Mouse (Mus musculus) heart, embryonic 11.5 days (tissue): ENCODE data around the gene Fermt2. TPM values are rescaled to one million over a fixed set of nuclear protein-coding genes. Genes with fewer than 3 reads are reported as not detected.

Experiments
- ATAC-seq: fragments of 200-750 bp; cut with Nextera tagmentation; replicated peaks from 2 replicates; pipeline ENCODE4 v1.8.0; 2017; ENCODE audit warnings: moderate library complexity; ENCODE audit not compliant: insufficient number of reproducible peaks, low FRiP score, low TSS enrichment
- H3K27ac ChIP-seq: fragments of 300-500 bp; sonication (generic); 2 replicates; pipeline ENCODE4 v1.5.1; 2014; ENCODE audit warnings: mild to moderate bottlenecking, low read depth, low read length
- H3K27me3 ChIP-seq: fragments of 300-500 bp; sonication (generic); 2 replicates; pipeline ENCODE4 v1.6.1; 2014; ENCODE audit warnings: mild to moderate bottlenecking, low read length, mixed read lengths; ENCODE audit not compliant: control insufficient read depth, insufficient read depth
- H3K36me3 ChIP-seq: fragments of 300-500 bp; sonication (generic); 2 replicates; pipeline ENCODE4 v1.6.1; 2014; ENCODE audit warnings: mild to moderate bottlenecking, low read length, moderate library complexity, mixed read lengths; ENCODE audit not compliant: control insufficient read depth, insufficient read depth
- H3K4me1 ChIP-seq: fragments of 300-500 bp; sonication (generic); 2 replicates; pipeline ENCODE4 v1.6.1; 2014; ENCODE audit warnings: low read length; ENCODE audit not compliant: control insufficient read depth, insufficient read depth
- H3K4me2 ChIP-seq: fragments of 300-500 bp; sonication (generic); 2 replicates; pipeline ENCODE4 v1.6.1; 2014; ENCODE audit warnings: mild to moderate bottlenecking, moderate library complexity
- H3K4me3 ChIP-seq: fragments of 300-500 bp; sonication (generic); 2 replicates; pipeline ENCODE4 v1.5.1; 2014; ENCODE audit warnings: low read depth, low read length
- H3K9ac ChIP-seq: fragments of 300-500 bp; sonication (generic); 2 replicates; pipeline ENCODE4 v1.6.1; 2014; ENCODE audit warnings: mild to moderate bottlenecking, low read depth, low read length, moderate library complexity
- H3K9me3 ChIP-seq: fragments of 300-500 bp; sonication (generic); replicated peaks from 2 replicates; pipeline ENCODE4 v1.6.1; 2016; ENCODE audit warnings: low read length; ENCODE audit not compliant: control insufficient read depth
- WGBS: fragments of 180-500 bp; shearing (Covaris S2); extraction: QIAGEN DNeasy Blood & Tissue Kit; methylation state at CpG from one replicate; pipeline ENCODE4 v1.1.7; 2014; ENCODE audit not compliant: insufficient replicate concordance; 5-methylcytosine and 5-hydroxymethylcytosine counted together
- polyA plus RNA-seq: library from polyadenylated mRNA; unstranded; fragments of >200 nt; fragmentation: Nextera tagmentation; extraction: Ambion mirVana; gene quantifications from 2 replicates; pipeline ENCODE4 v1.2.1, GENCODE M21; 2014

The Fermt2 gene
- 168 and 188 TPM in 2 replicates for polyA plus RNA-seq

GRCm38 (mm10) chr14:45529411-45530363 lies at the start of gene Fermt2:
Fermt2 (minus strand) TSS chr14:45530118.
- H3K4me2 ChIP-seq, result peak within 1 kb of the TSS; percentile 83
- ATAC-seq, result peak; percentile 86
- peak within 1 kb of the TSS; percentile 93 for H3K9ac ChIP-seq
- no peaks in the 10 kb centered on the region for H3K36me3 ChIP-seq
- H3K4me3 ChIP-seq, result peak within 1 kb of the TSS; percentile 66
- under 1% methylated on average over 109 of the region's 126 CpGs for WGBS
- peak within 1 kb of the TSS; percentile 99 for H3K27ac ChIP-seq
- H3K27me3 ChIP-seq, result no peaks in the 10 kb centered on the region
- H3K4me1 ChIP-seq, result peaks cover 12% of the 10 kb centered on the region
- no peaks in the 10 kb centered on the region for H3K9me3 ChIP-seq

GRCm38 (mm10) chr14:45566066-45566937 lies 36.4 kb upstream of the Fermt2 start:
- Histone ChIP-seq H3K27me3 (no peaks in the 10 kb centered on the region), H3K4me3 (peak overlapping the region; percentile 37), H3K9me3 (no peaks in the 10 kb centered on the region), H3K9ac (peak overlapping the region; percentile 44), H3K27ac (peak overlapping the region; percentile 78), H3K4me1 (peaks cover 10% of the 10 kb centered on the region; the same call in 1 of the 2 replicates), H3K4me2 (peak overlapping the region; percentile 64), H3K36me3 (no peaks in the 10 kb centered on the region)
- 16% methylated on average over 30 of the region's 33 CpGs for WGBS
- ATAC-seq, result no peak

GRCm38 (mm10) chr14:45565216-45566065 lies 35.5 kb upstream of the Fermt2 start:
- Histone ChIP-seq H3K27ac (peak overlapping the region; percentile 78), H3K27me3 (no peaks in the 10 kb centered on the region), H3K4me1 (peaks cover 10% of the 10 kb centered on the region; the same call in 1 of the 2 replicates), H3K4me3 (peak overlapping the region; percentile 37), H3K4me2 (peak overlapping the region; percentile 64), H3K36me3 (no peaks in the 10 kb centered on the region), H3K9me3 (no peaks in the 10 kb centered on the region), H3K9ac (peak overlapping the region; percentile 44)
- WGBS, result 7% methylated on average over 20 of the region's 20 CpGs
- ATAC-seq, result no peak

DNA sequence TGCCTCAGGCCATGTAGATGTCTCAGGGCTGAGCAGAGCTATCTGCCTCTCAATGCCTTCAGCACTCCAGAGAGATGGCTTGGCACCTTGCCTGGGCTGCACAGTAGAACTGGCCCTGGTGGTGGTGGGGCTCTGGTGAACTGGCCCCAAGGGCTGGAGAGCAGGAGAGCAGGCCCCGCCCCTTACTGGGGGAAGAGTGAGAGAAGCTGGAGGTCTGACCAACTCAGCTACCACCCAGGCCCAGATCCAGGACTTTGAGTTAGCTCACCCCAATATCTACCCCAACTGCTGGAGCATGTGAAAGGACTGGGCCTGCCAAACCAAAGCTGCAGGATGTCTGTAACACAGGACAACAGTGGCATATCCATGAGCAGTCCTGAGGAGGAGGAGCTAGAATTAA lies 33.7 kb upstream of the Fermt2 start:
- H3K36me3 ChIP-seq, result no peaks in the 10 kb centered on the region
- peak; percentile 52; the same call in 1 of the 2 replicates for ATAC-seq
- no peak overlapping the region for H3K4me2 ChIP-seq
- H3K4me1 ChIP-seq, result peaks cover 10% of the 10 kb centered on the region; the same call in 1 of the 2 replicates
- H3K4me3 ChIP-seq, result no peak overlapping the region
- peak overlapping the region; percentile 25; the same call in 1 of the 2 replicates for H3K27ac ChIP-seq
- WGBS, result 67% methylated on average over 1 of the region's 1 CpGs
- no peak overlapping the region for H3K9ac ChIP-seq
- H3K27me3 ChIP-seq, result no peaks in the 10 kb centered on the region
- no peaks in the 10 kb centered on the region for H3K9me3 ChIP-seq

- Histone ChIP-seq H3K27me3 (no peaks in the 10 kb centered on the region), H3K27ac (no peak overlapping the region), H3K9ac (no peak overlapping the region), H3K4me3 (no peak overlapping the region), H3K36me3 (no peaks in the 10 kb centered on the region), H3K9me3 (no peaks in the 10 kb centered on the region), H3K4me2 (no peak overlapping the region), H3K4me1 (peaks cover 10% of the 10 kb centered on the region; the same call in 1 of the 2 replicates)
- 68% methylated on average over 6 of the region's 6 CpGs for WGBS
- ATAC-seq, result no peak
These were observed 31.8 kb upstream of the Fermt2 start for GRCm38 (mm10) chr14:45561681-45562080.

DNA sequence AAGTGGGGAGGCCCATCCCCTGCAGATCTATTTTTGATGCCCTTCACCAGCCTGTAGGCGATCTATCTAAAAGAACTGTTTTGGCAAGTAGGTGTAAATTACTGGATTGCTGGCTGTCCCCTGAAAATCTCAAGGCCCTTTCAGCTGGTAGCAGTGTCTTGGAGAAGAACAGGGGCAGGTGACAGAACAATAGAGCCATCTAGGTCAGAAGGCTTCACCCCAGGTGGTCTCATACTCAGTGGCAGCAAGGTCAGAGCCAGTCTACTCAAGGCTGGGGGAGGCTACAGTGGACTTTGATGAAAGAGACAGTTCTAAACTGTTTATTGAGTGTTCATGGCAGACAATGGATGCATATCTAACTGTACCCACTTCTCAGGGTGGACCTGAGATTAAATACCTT lies 29.1 kb upstream of the Fermt2 start:
- Histone ChIP-seq H3K4me2 (no peak overlapping the region), H3K4me1 (peaks cover 4% of the 10 kb centered on the region; the same call in 1 of the 2 replicates), H3K9me3 (no peaks in the 10 kb centered on the region), H3K36me3 (no peaks in the 10 kb centered on the region), H3K27me3 (no peaks in the 10 kb centered on the region), H3K4me3 (no peak overlapping the region), H3K27ac (no peak overlapping the region), H3K9ac (0 out of 2 replicates have a peak overlapping the region, but pooled peaks have one; percentile 10)
- WGBS, result 90% methylated on average over 1 of the region's 1 CpGs
- ATAC-seq, result no peak

- no peak overlapping the region for H3K9ac ChIP-seq
- no peak overlapping the region for H3K27ac ChIP-seq
- H3K9me3 ChIP-seq, result no peaks in the 10 kb centered on the region
- no peaks in the 10 kb centered on the region for H3K36me3 ChIP-seq
- no peak overlapping the region for H3K4me3 ChIP-seq
- H3K27me3 ChIP-seq, result no peaks in the 10 kb centered on the region
- H3K4me1 ChIP-seq, result peaks cover 3% of the 10 kb centered on the region; the same call in 1 of the 2 replicates
- H3K4me2 ChIP-seq, result no peak overlapping the region
- 84% methylated on average over 6 of the region's 6 CpGs for WGBS
- ATAC-seq, result no peak
These were observed 24.4 kb upstream of the Fermt2 start for GRCm38 (mm10) chr14:45554336-45554735.
